Mouse (Mus musculus) kidney, embryonic 16.5 days (tissue): Measurements from ENCODE around the gene Ankrd13b. TPM values are rescaled to one million over a fixed set of nuclear protein-coding genes. Genes with fewer than 3 reads are reported as not detected.

Experiments
- ATAC-seq: fragments of 200-750 bp; cut with Nextera tagmentation; 2 replicates; pipeline ENCODE4 v1.8.0; 2017; ENCODE audit warnings: moderate TSS enrichment; ENCODE audit not compliant: low FRiP score, low TSS enrichment
- H3K27ac ChIP-seq: fragments of 300-500 bp; sonication (generic); 2 replicates; pipeline ENCODE4 v1.5.1; 2014; ENCODE audit warnings: low read length
- H3K27me3 ChIP-seq: fragments of 300-500 bp; sonication (generic); 2 replicates; pipeline ENCODE4 v1.6.1; 2014; ENCODE audit warnings: low read length, control low read depth, mixed read lengths; ENCODE audit not compliant: insufficient read depth
- H3K36me3 ChIP-seq: fragments of 300-500 bp; sonication (generic); 2 replicates; pipeline ENCODE4 v1.6.1; 2014; ENCODE audit warnings: low read length, control low read depth, mixed read lengths; ENCODE audit not compliant: insufficient read depth
- H3K4me1 ChIP-seq: fragments of 300-500 bp; sonication (generic); 2 replicates; pipeline ENCODE4 v1.6.1; 2014; ENCODE audit warnings: low read length, control low read depth, mixed read lengths; ENCODE audit not compliant: insufficient read depth
- H3K4me2 ChIP-seq: fragments of 300-500 bp; sonication (generic); replicated peaks from 2 replicates; pipeline ENCODE4 v1.6.1; 2014; ENCODE audit warnings: low read depth, low read length
- H3K4me3 ChIP-seq: fragments of 300-500 bp; sonication (generic); 2 replicates; pipeline ENCODE4 v1.5.1; 2014; ENCODE audit warnings: mild to moderate bottlenecking, low read length
- H3K9ac ChIP-seq: fragments of 300-500 bp; sonication (generic); replicated peaks from 2 replicates; pipeline ENCODE4 v1.6.1; 2014; ENCODE audit warnings: low read length
- H3K9me3 ChIP-seq: fragments of 300-500 bp; sonication (generic); 2 replicates; pipeline ENCODE4 v1.6.1; 2016; ENCODE audit warnings: low read length, control low read depth
- WGBS: fragments of 180-500 bp; shearing (Covaris S2); extraction: QIAGEN DNeasy Blood & Tissue Kit; methylation state at CpG from one replicate; pipeline ENCODE4 v1.1.7; 2014; 5-methylcytosine and 5-hydroxymethylcytosine counted together
- polyA plus RNA-seq: library from polyadenylated mRNA; unstranded; fragments of >200 nt; fragmentation: Nextera tagmentation; extraction: Ambion mirVana; gene quantifications from 2 replicates; pipeline ENCODE4 v1.2.1, GENCODE M21; 2015

Gene Ankrd13b
- polyA plus RNA-seq, 1 experiment from 2014 or later, result 4.0 TPM

GRCm38 (mm10) chr11:77516553-77517425 lies 27.3 kb upstream of the Ankrd13b start:
- Histone ChIP-seq H3K9me3 (no peaks in the 10 kb centered on the region), H3K4me2 (no peak overlapping the region), H3K27ac (no peak overlapping the region), H3K4me1 (peaks cover 35% of the 10 kb centered on the region), H3K36me3 (no peaks in the 10 kb centered on the region), H3K9ac (no peak overlapping the region), H3K27me3 (peaks cover 19% of the 10 kb centered on the region), H3K4me3 (no peak overlapping the region)
- 54% methylated on average over 5 of the region's 5 CpGs for WGBS
- no peak for ATAC-seq

- Histone ChIP-seq H3K9me3 (no peaks in the 10 kb centered on the region), H3K4me1 (peaks cover 36% of the 10 kb centered on the region), H3K9ac (peak within 1 kb of the TSS; percentile 69), H3K4me2 (peak within 1 kb of the TSS; percentile 97), H3K27ac (no peak within 1 kb of the TSS), H3K27me3 (peaks cover 19% of the 10 kb centered on the region), H3K36me3 (no peaks in the 10 kb centered on the region), H3K4me3 (peak within 1 kb of the TSS; percentile 76)
- ATAC-seq, result peak; percentile 3; the same call in 1 of the 2 replicates
- 10% methylated on average over 39 of the region's 39 CpGs for WGBS
These were observed 26.4 kb upstream of the Ankrd13b start, which contains the start of gene Trp53i13 for GRCm38 (mm10) chr11:77515637-77516552. Gene Trp53i13, minus strand, starts transcription at chr11:77515980.

GRCm38 (mm10) chr11:77514832-77515636 lies 25.6 kb upstream of the Ankrd13b start, which contains the start of gene Abhd15:
Gene Abhd15, plus strand, starts transcription at chr11:77515121.
- Histone ChIP-seq H3K9me3 (no peaks in the 10 kb centered on the region), H3K27ac (no peak within 1 kb of the TSS), H3K4me3 (peak within 1 kb of the TSS; percentile 76), H3K4me1 (peaks cover 38% of the 10 kb centered on the region), H3K27me3 (peaks cover 19% of the 10 kb centered on the region), H3K4me2 (peak within 1 kb of the TSS; percentile 97), H3K36me3 (no peaks in the 10 kb centered on the region), H3K9ac (peak within 1 kb of the TSS; percentile 69)
- peak; percentile 58 for ATAC-seq
- under 1% methylated on average over 72 of the region's 72 CpGs for WGBS

- no peak overlapping the region for H3K27ac ChIP-seq
- no peak for ATAC-seq
- no peaks in the 10 kb centered on the region for H3K9me3 ChIP-seq
- H3K9ac ChIP-seq, result peak overlapping the region; percentile 69
- H3K4me3 ChIP-seq, result peak overlapping the region; percentile 76
- H3K4me2 ChIP-seq, result peak overlapping the region; percentile 97
- H3K27me3 ChIP-seq, result peaks cover 19% of the 10 kb centered on the region
- H3K4me1 ChIP-seq, result peaks cover 42% of the 10 kb centered on the region
- 9% methylated on average over 18 of the region's 19 CpGs for WGBS
- no peaks in the 10 kb centered on the region for H3K36me3 ChIP-seq
These were observed 24.9 kb upstream of the Ankrd13b start for GRCm38 (mm10) chr11:77514281-77514831.

- 10% methylated on average over 10 of the region's 10 CpGs for WGBS
- H3K4me1 ChIP-seq, result peaks cover 44% of the 10 kb centered on the region
- H3K9me3 ChIP-seq, result no peaks in the 10 kb centered on the region
- ATAC-seq, result no peak
- no peaks in the 10 kb centered on the region for H3K36me3 ChIP-seq
- peak overlapping the region; percentile 76 for H3K4me3 ChIP-seq
- peaks cover 19% of the 10 kb centered on the region for H3K27me3 ChIP-seq
- peak overlapping the region; percentile 86 for H3K4me2 ChIP-seq
- H3K9ac ChIP-seq, result peak overlapping the region; percentile 69
- peak overlapping the region; percentile 37; the same call in 1 of the 2 replicates for H3K27ac ChIP-seq
These were observed 24.3 kb upstream of the Ankrd13b start for GRCm38 (mm10) chr11:77513811-77514170.

GRCm38 (mm10) chr11:77512891-77513810 lies 23.7 kb upstream of the Ankrd13b start:
- peak overlapping the region; percentile 84 for H3K9ac ChIP-seq
- no peaks in the 10 kb centered on the region for H3K9me3 ChIP-seq
- peak; percentile 65 for ATAC-seq
- peaks cover 51% of the 10 kb centered on the region for H3K4me1 ChIP-seq
- H3K36me3 ChIP-seq, result no peaks in the 10 kb centered on the region
- peak overlapping the region; percentile 79 for H3K27ac ChIP-seq
- peaks cover 19% of the 10 kb centered on the region for H3K27me3 ChIP-seq
- WGBS, result under 1% methylated on average over 72 of the region's 84 CpGs
- peak overlapping the region; percentile 86 for H3K4me2 ChIP-seq
- H3K4me3 ChIP-seq, result peak overlapping the region; percentile 76

GRCm38 (mm10) chr11:77511336-77511735 lies 21.9 kb upstream of the Ankrd13b start:
- Histone ChIP-seq H3K4me1 (peaks cover 51% of the 10 kb centered on the region), H3K4me2 (no peak overlapping the region), H3K27ac (no peak overlapping the region), H3K36me3 (peaks cover 9% of the 10 kb centered on the region; the same call in 1 of the 2 replicates), H3K9me3 (no peaks in the 10 kb centered on the region), H3K27me3 (peaks cover 15% of the 10 kb centered on the region; the same call in 1 of the 2 replicates), H3K4me3 (no peak overlapping the region), H3K9ac (no peak overlapping the region)
- WGBS, result 61% methylated on average over 5 of the region's 5 CpGs
- no peak for ATAC-seq
